Mouse (Mus musculus) lung, postnatal 0 days (tissue): Measurements from ENCODE around the gene Scpep1. TPM values are rescaled to one million over a fixed set of nuclear protein-coding genes. Genes with fewer than 3 reads are reported as not detected.

Experiments used
- ATAC-seq: fragments of 200-750 bp; cut with Nextera tagmentation; 2 replicates; pipeline ENCODE4 v1.8.0; 2017; ENCODE audit warnings: moderate library complexity
- DNase-seq: peaks from one replicate; pipeline ENCODE4 v3.0.0-alpha.2; 2016; ENCODE audit warnings: low spot score
- H3K27ac ChIP-seq: fragments of 300-500 bp; sonication (generic); 2 replicates; pipeline ENCODE4 v1.5.1; 2014; ENCODE audit warnings: antibody characterized with exemption, mild to moderate bottlenecking, low read length, mixed read lengths
- H3K27me3 ChIP-seq: fragments of 300-500 bp; sonication (generic); replicated peaks from 2 replicates; pipeline ENCODE4 v1.6.1; 2014; ENCODE audit warnings: low read length, mixed read lengths; ENCODE audit not compliant: insufficient read depth
- H3K36me3 ChIP-seq: fragments of 300-500 bp; sonication (generic); 2 replicates; pipeline ENCODE4 v1.6.1; 2014; ENCODE audit warnings: low read length, mixed read lengths; ENCODE audit not compliant: insufficient read depth
- H3K4me1 ChIP-seq: fragments of 300-500 bp; sonication (generic); 2 replicates; pipeline ENCODE4 v1.6.1; 2014; ENCODE audit warnings: antibody characterized with exemption, low read depth, low read length, mixed read lengths; ENCODE audit not compliant: insufficient read depth
- H3K4me2 ChIP-seq: fragments of 300-500 bp; sonication (generic); replicated peaks from 2 replicates; pipeline ENCODE4 v1.6.1; 2014; ENCODE audit warnings: low read depth, mild to moderate bottlenecking, low read length, moderate library complexity, mixed read lengths
- H3K4me3 ChIP-seq: fragments of 300-500 bp; sonication (generic); 2 replicates; pipeline ENCODE4 v1.5.1; 2014; ENCODE audit warnings: low read depth, low read length
- H3K9ac ChIP-seq: fragments of 300-500 bp; sonication (generic); replicated peaks from 2 replicates; pipeline ENCODE4 v1.6.1; 2014; ENCODE audit warnings: low read depth, mild to moderate bottlenecking
- H3K9me3 ChIP-seq: fragments of 300-500 bp; sonication (generic); 2 replicates; pipeline ENCODE4 v1.6.1; 2016; ENCODE audit warnings: low read length, mixed read lengths
- CTCF ChIP-seq: IDR thresholded peaks from 2 replicates; pipeline ENCODE4 v1.5.1; 2016; ENCODE audit warnings: antibody characterized with exemption, mild to moderate bottlenecking
- EP300 ChIP-seq: IDR thresholded peaks from 2 replicates; pipeline ENCODE4 v1.6.1; 2016; ENCODE audit warnings: antibody characterized with exemption, mild to moderate bottlenecking, control low read depth
- WGBS: fragments of 180-500 bp; shearing (Covaris S2); extraction: QIAGEN DNeasy Blood & Tissue Kit; methylation state at CpG from one replicate; pipeline ENCODE4 v1.1.7; 2014; 5-methylcytosine and 5-hydroxymethylcytosine counted together
- polyA plus RNA-seq: library from polyadenylated mRNA; unstranded; fragments of >200 nt; fragmentation: Nextera tagmentation; extraction: Ambion mirVana; gene quantifications from 2 replicates; pipeline ENCODE4 v1.2.1, GENCODE M21; 2015

The Scpep1 gene
- polyA plus RNA-seq, 1 experiment from 2014 or later: 68.8 TPM

DNA sequence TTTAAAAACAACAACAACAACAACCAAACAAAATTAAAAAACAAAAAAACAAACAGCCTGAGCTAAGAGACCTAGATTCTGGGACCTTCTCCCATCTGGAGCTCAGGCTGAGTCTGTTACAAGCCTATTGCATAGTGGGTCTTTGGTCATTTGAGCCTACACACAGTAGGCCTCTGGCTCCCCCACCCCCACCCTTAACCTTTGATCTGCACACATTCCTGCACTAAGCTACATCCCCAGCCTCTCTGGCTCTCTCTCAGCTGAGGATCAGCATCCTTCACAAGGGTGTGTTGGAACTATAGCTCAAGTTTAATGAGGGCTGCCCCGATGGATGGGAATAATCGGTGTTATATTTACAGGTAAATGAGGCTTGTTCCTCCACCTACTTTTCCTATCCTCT lies 40.4 kb upstream of the Scpep1 start:
- Histone ChIP-seq H3K36me3 (no peaks in the 10 kb centered on the region), H3K9me3 (no peaks in the 10 kb centered on the region), H3K4me2 (no peak overlapping the region), H3K9ac (no peak overlapping the region), H3K27ac (peak overlapping the region; percentile 71; the same call in 1 of the 2 replicates), H3K4me3 (no peak overlapping the region), H3K27me3 (no peaks in the 10 kb centered on the region), H3K4me1 (peaks cover 3% of the 10 kb centered on the region; the same call in 1 of the 2 replicates)
- DNase-seq: no peak
- 93% methylated on average over 2 of the region's 2 CpGs for WGBS
- TF ChIP-seq EP300 (no peak), CTCF (no peak)
- ATAC-seq: no peak

DNA sequence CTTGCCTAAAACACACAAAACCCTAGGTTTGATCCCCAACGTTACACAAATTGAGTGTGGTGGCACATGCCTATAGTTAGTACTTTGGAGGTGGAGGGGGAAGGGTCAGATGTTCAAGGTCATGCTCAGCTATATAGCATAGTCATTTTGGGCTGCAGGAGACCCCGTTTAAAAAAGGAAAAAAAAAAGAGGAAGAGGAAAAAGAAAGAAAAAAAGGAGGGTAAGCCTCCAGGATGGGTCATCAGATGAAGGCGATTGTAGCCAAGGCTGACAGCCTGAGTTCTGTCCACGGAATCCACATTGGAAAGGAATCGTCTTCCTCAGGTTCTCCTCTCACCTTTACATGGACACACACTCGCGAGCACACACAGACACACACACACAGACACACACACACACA lies 39.2 kb upstream of the Scpep1 start:
- no peak for ATAC-seq
- 84% methylated on average over 7 of the region's 7 CpGs for WGBS

DNA sequence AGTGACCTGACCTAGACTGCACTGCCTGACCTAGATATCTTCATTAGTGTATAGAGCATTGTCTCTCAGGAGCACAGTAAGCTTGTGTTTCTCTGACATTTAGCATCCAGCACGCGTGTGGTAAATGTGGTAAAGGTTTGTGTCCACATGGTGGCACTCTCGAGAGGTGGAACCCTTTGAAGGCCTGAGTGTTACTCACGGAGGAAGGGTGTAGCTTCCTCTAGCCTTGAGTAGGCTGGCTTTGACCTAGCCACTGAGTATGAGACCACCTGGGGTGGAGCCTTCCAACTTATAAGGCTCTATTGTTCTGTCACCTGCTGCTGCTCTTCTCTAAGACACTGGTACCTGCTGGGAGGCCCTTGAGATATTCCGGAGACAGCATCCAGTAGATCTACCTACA lies 38.4 kb upstream of the Scpep1 start:
- TF ChIP-seq CTCF: peak; percentile 86
- 0 out of 2 replicates have a peak, but pooled peaks have one; percentile 20 for TF ChIP-seq EP300
- H3K9me3 ChIP-seq: no peaks in the 10 kb centered on the region
- no peaks in the 10 kb centered on the region for H3K27me3 ChIP-seq
- no peaks in the 10 kb centered on the region; the same call in 1 of the 2 replicates for H3K4me1 ChIP-seq
- 14% methylated on average over 5 of the region's 5 CpGs for WGBS
- no peak overlapping the region for H3K27ac ChIP-seq
- H3K4me3 ChIP-seq: no peak overlapping the region
- H3K4me2 ChIP-seq: no peak overlapping the region
- H3K36me3 ChIP-seq: no peaks in the 10 kb centered on the region
- no peak overlapping the region for H3K9ac ChIP-seq
- DNase-seq (peak; percentile 85), ATAC-seq (peak; percentile 62)

More for the DNA sequence above, 39.2 kb upstream of the Scpep1 start:
- no peak overlapping the region for H3K27ac ChIP-seq
- H3K27me3 ChIP-seq: no peaks in the 10 kb centered on the region
- no peak for TF ChIP-seq EP300
- no peak for TF ChIP-seq CTCF
- no peak overlapping the region for H3K4me3 ChIP-seq
- H3K9me3 ChIP-seq: no peaks in the 10 kb centered on the region
- H3K4me1 ChIP-seq: no peaks in the 10 kb centered on the region; the same call in 1 of the 2 replicates
- DNase-seq: no peak
- no peak overlapping the region for H3K4me2 ChIP-seq
- no peaks in the 10 kb centered on the region for H3K36me3 ChIP-seq
- no peak overlapping the region for H3K9ac ChIP-seq

DNA sequence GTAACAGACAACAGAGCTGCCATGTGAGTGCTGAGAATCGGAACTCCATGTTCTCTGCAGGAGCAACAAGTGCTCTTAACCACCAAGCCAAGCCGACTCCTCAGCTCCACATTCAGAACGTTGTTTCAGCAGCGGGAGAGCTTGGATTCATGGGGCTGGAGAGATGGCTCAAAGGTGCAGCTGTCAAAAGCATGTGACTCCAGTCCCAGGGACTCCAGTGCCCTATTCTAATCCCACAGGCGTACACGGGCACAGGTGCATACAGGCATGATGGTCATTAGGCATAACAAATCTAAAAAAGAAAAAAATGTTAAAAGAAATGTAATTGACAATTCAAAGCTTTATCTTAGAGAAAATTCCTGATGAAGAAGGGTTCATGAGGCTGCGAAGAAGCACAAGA lies 37.9 kb upstream of the Scpep1 start:
- DNase-seq (no peak), ATAC-seq (no peak)
- Histone ChIP-seq H3K4me3 (no peak overlapping the region), H3K27me3 (no peaks in the 10 kb centered on the region), H3K4me2 (no peak overlapping the region), H3K4me1 (no peaks in the 10 kb centered on the region; the same call in 1 of the 2 replicates), H3K9me3 (no peaks in the 10 kb centered on the region), H3K36me3 (no peaks in the 10 kb centered on the region), H3K27ac (no peak overlapping the region), H3K9ac (no peak overlapping the region)
- WGBS: 47% methylated on average over 7 of the region's 7 CpGs
- TF ChIP-seq CTCF (no peak), EP300 (no peak)

DNA sequence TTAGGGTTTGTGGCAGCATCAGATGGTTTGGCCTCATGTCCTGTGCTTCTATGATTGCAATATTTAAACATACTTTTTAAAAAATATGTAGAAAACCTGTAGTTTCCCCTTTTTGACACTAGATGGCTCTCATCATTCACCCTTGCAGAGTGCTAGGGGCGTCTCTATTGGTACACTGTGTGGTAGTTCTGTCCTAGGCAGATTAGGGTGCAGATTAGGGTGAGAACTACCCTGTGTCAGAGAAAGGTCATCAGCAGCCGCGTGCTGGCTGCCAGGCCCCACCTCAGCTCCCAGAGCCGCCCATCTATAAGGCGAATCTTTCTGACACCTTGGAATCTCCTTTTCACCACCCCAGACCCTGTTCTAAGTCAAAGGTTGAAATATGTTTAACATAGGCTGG lies 34.3 kb upstream of the Scpep1 start:
- Histone ChIP-seq H3K36me3 (no peaks in the 10 kb centered on the region), H3K4me1 (no peaks in the 10 kb centered on the region), H3K9me3 (no peaks in the 10 kb centered on the region), H3K27me3 (no peaks in the 10 kb centered on the region), H3K4me3 (no peak overlapping the region), H3K9ac (no peak overlapping the region), H3K4me2 (no peak overlapping the region), H3K27ac (no peak overlapping the region)
- ATAC-seq: peak; percentile 82
- peak; percentile 79 for DNase-seq
- 56% methylated on average over 5 of the region's 5 CpGs for WGBS
- TF ChIP-seq EP300 (no peak), CTCF (peak; percentile 73)

DNA sequence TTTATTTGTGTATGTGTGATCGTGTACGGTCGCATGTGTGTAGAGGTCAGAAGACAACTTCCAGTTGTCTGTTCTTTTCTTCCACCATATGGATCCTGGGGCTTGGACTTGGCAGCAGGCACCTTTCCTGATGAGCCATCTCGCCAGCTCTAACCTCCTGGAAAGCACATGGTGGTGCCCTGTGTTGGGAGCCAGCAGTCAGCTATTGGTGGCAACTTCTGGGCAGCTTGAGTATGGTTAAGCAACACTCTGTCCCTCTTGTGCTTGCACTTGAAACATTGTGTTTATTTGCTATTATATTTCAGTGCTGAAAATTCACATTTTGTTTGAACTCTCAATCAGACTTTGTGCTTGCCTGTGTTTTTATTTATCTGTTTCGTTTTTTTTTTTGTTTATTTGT lies 33.7 kb upstream of the Scpep1 start:
- Histone ChIP-seq H3K36me3 (no peaks in the 10 kb centered on the region), H3K27me3 (no peaks in the 10 kb centered on the region), H3K4me3 (no peak overlapping the region), H3K9me3 (no peaks in the 10 kb centered on the region), H3K4me1 (no peaks in the 10 kb centered on the region), H3K4me2 (no peak overlapping the region), H3K27ac (no peak overlapping the region), H3K9ac (no peak overlapping the region)
- TF ChIP-seq CTCF (no peak), EP300 (no peak)
- ATAC-seq (peak; percentile 54), DNase-seq (peak; percentile 24)
- 70% methylated on average over 5 of the region's 5 CpGs for WGBS

DNA sequence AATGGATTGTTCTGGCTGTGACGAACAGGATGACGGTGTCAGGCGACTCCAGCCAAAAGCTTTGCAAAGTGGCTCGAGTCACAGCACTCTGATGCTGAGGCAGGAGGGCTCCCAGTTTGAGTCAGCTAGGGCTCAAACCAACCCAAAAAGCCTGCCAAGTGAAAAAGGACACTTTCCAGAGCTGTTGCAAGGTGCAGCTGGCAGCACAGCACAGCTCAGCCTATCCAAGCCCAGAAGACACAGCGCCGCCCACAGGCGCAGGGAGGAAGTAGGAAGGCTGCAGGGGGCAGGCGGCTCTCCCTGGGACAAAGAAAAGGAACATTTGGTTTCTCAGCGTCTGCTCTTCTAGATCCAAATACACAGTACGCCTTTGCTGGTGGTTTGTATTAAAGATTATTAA lies 31.4 kb upstream of the Scpep1 start:
- WGBS: 80% methylated on average over 10 of the region's 10 CpGs
- H3K4me2 ChIP-seq: no peak overlapping the region
- ATAC-seq (no peak), DNase-seq (no peak)
- no peak overlapping the region for H3K27ac ChIP-seq
- H3K4me3 ChIP-seq: no peak overlapping the region
- no peaks in the 10 kb centered on the region for H3K27me3 ChIP-seq
- no peaks in the 10 kb centered on the region for H3K9me3 ChIP-seq
- no peak overlapping the region for H3K9ac ChIP-seq
- H3K4me1 ChIP-seq: no peaks in the 10 kb centered on the region
- TF ChIP-seq EP300: no peak
- TF ChIP-seq CTCF: 0 out of 2 replicates have a peak, but pooled peaks have one; percentile 4
- H3K36me3 ChIP-seq: no peaks in the 10 kb centered on the region
